Mouse (Mus musculus) cerebellum, postnatal 4 days (tissue): ENCODE measurements at regions not wholly inside any gene's neighbourhood (a gene's known extent, or its start where the extent isn't known, plus 50 kb on each side); places are given as distances from the start of the nearest gene placed in this dataset.

ENCODE experiments used
- DNase-seq, 2 experiments: peaks; one replicate each; pipeline ENCODE4 v3.0.0; 2022; ENCODE audit warnings: low spot score in 2 of 2, mixed read lengths in 1 of 2

- DNase-seq = no peak
Observed at GRCm38 (mm10) chr2:8115891-8116290, 606.5 kb upstream of the Celf2 start.

- peak in 1 of 2 experiments; percentile 16 for DNase-seq
Observed at GRCm38 (mm10) chr2:8112361-8113073, 603.2 kb upstream of the Celf2 start.

- DNase-seq = peak in 1 of 2 experiments; percentile 26
Observed at GRCm38 (mm10) chr2:8094157-8094556, 584.8 kb upstream of the Celf2 start.

- no peak for DNase-seq
Observed at GRCm38 (mm10) chr2:8067901-8068300, 558.5 kb upstream of the Celf2 start.

- DNase-seq = no peak
Observed at GRCm38 (mm10) chr2:8061687-8062086, 552.3 kb upstream of the Celf2 start.

GRCm38 (mm10) chr2:8029212-8029611 is 519.8 kb upstream of the Celf2 start:
- DNase-seq = no peak

- no peak for DNase-seq
Observed at GRCm38 (mm10) chr2:8027571-8027970, 518.2 kb upstream of the Celf2 start.

- DNase-seq = no peak
Observed at GRCm38 (mm10) chr2:8026648-8027047, 517.3 kb upstream of the Celf2 start.

- no peak for DNase-seq
Observed at GRCm38 (mm10) chr2:8022651-8023050, 513.3 kb upstream of the Celf2 start.

GRCm38 (mm10) chr2:8022043-8022442 is 512.7 kb upstream of the Celf2 start:
- DNase-seq = no peak

GRCm38 (mm10) chr2:8012826-8013225 is 503.5 kb upstream of the Celf2 start:
- DNase-seq = no peak

- DNase-seq = no peak
Observed at GRCm38 (mm10) chr2:7999444-7999843, 490.1 kb upstream of the Celf2 start.

GRCm38 (mm10) chr2:7974471-7974870 is 465.1 kb upstream of the Celf2 start:
- DNase-seq = no peak

- no peak for DNase-seq
Observed at GRCm38 (mm10) chr2:7963456-7963855, 454.1 kb upstream of the Celf2 start.

- no peak for DNase-seq
Observed at GRCm38 (mm10) chr2:7954210-7954609, 444.8 kb upstream of the Celf2 start.

- no peak for DNase-seq
Observed at GRCm38 (mm10) chr2:7952846-7953245, 443.5 kb upstream of the Celf2 start.

- DNase-seq = peak in 1 of 2 experiments; percentile 23
Observed at GRCm38 (mm10) chr2:7944946-7945345, 435.6 kb upstream of the Celf2 start.

GRCm38 (mm10) chr2:7933617-7934016 is 424.3 kb upstream of the Celf2 start:
- DNase-seq = no peak

GRCm38 (mm10) chr2:7906271-7906670 is 396.9 kb upstream of the Celf2 start:
- DNase-seq = no peak

- no peak for DNase-seq
Observed at GRCm38 (mm10) chr2:7893787-7894186, 384.4 kb upstream of the Celf2 start.
